Mouse (Mus musculus) cerebellum, postnatal 10 days (tissue): ENCODE data around the gene Mvb12a.

Experiments
- DNase-seq, 2 experiments: peaks; one replicate each; pipeline ENCODE4 v3.0.0; 2021; ENCODE audit warnings: mixed read lengths in 2 of 2

Mvb12a gene

GRCm38 (mm10) chr8:71527162-71527870, 15.4 kb upstream of the Mvb12a start:
- no peak for DNase-seq

GRCm38 (mm10) chr8:71528362-71529073, 14.2 kb upstream of the Mvb12a start:
- DNase-seq = no peak

GRCm38 (mm10) chr8:71530735-71531467, 11.8 kb upstream of the Mvb12a start:
- peak; percentile 70 to 74 for DNase-seq

- DNase-seq = no peak
Measured at GRCm38 (mm10) chr8:71534263-71534810, 8.4 kb upstream of the Mvb12a start.

GRCm38 (mm10) chr8:71535663-71536062, 7.1 kb upstream of the Mvb12a start:
- no peak for DNase-seq

GRCm38 (mm10) chr8:71537028-71537867, 5.5 kb upstream of the Mvb12a start, which contains the start of gene Bst2:
Gene Bst2 (minus strand): TSS chr8:71537456.
- peak; percentile 35 to 53 for DNase-seq

GRCm38 (mm10) chr8:71543755-71544154, 1.0 kb downstream of the Mvb12a start:
- no peak for DNase-seq

- no peak for DNase-seq
Measured at GRCm38 (mm10) chr8:71545053-71545452, 2.3 kb downstream of the Mvb12a start.

- no peak for DNase-seq
Measured at GRCm38 (mm10) chr8:71547590-71547989, 4.9 kb downstream of the Mvb12a start.

GRCm38 (mm10) chr8:71550754-71551153, 8.0 kb downstream of the Mvb12a start:
- DNase-seq = no peak

- DNase-seq = no peak
Measured at GRCm38 (mm10) chr8:71552770-71553169, 10.0 kb downstream of the Mvb12a start.

GRCm38 (mm10) chr8:71554001-71554400, 11.3 kb downstream of the Mvb12a start:
- no peak for DNase-seq

- no peak for DNase-seq
Measured at GRCm38 (mm10) chr8:71554644-71555043, 11.9 kb downstream of the Mvb12a start.

GRCm38 (mm10) chr8:71558071-71558957, 15.6 kb downstream of the Mvb12a start, which contains the start of gene Tmem221:
Gene Tmem221 (minus strand): TSS chr8:71558871.
- peak; percentile 30 to 31 for DNase-seq

- peak; percentile 49 to 53 for DNase-seq
Measured at GRCm38 (mm10) chr8:71558958-71559690, 16.4 kb downstream of the Mvb12a start.

GRCm38 (mm10) chr8:71560071-71560470, 17.3 kb downstream of the Mvb12a start:
- DNase-seq = no peak

GRCm38 (mm10) chr8:71560765-71561164, 18.0 kb downstream of the Mvb12a start:
- no peak for DNase-seq

GRCm38 (mm10) chr8:71561401-71561800, 18.7 kb downstream of the Mvb12a start:
- peak; percentile 77 to 83 for DNase-seq

GRCm38 (mm10) chr8:71562751-71563150, 20.0 kb downstream of the Mvb12a start:
- DNase-seq = peak; percentile 88 to 91

- DNase-seq = no peak
Measured at GRCm38 (mm10) chr8:71563992-71564391, 21.3 kb downstream of the Mvb12a start.
